Mouse (Mus musculus) erythroblast, embryonic 14.5 days (primary cell): ENCODE data around the gene Rras. TPM values are rescaled to one million over a fixed set of nuclear protein-coding genes. Genes with fewer than 3 reads are reported as not detected.

Experiments used
- H3K27me3 ChIP-seq: 2 replicates; pipeline ENCODE4 v1.6.1; 2012; ENCODE audit warnings: inconsistent platforms; ENCODE audit not compliant: control insufficient read depth
- H3K36me3 ChIP-seq: 2 replicates; pipeline ENCODE4 v1.6.1; 2012; ENCODE audit warnings: mild to moderate bottlenecking, inconsistent platforms; ENCODE audit not compliant: control insufficient read depth
- H3K4me1 ChIP-seq: 2 replicates; pipeline ENCODE4 v1.6.1; 2012; ENCODE audit warnings: inconsistent platforms; ENCODE audit not compliant: control insufficient read depth
- H3K4me3 ChIP-seq: replicated peaks from 2 replicates; pipeline ENCODE3; 2012; ENCODE audit warnings: moderate library complexity, mild to moderate bottlenecking, inconsistent platforms
- H3K9me3 ChIP-seq: 2 replicates; pipeline ENCODE4 v1.6.1; 2012; ENCODE audit warnings: low read length, inconsistent platforms, mixed read lengths; ENCODE audit not compliant: control insufficient read depth
- GATA1 ChIP-seq: IDR thresholded peaks from 2 replicates; pipeline ENCODE4 v1.6.1; 2012; ENCODE audit warnings: low read length, inconsistent platforms, mixed read lengths
- TAL1 ChIP-seq: IDR thresholded peaks from 3 replicates; pipeline ENCODE4 v1.6.1; 2012; ENCODE audit warnings: low read length, inconsistent platforms, mixed read lengths
- polyA plus RNA-seq: library from polyadenylated mRNA; stranded (reverse); fragments of >175 nt; gene quantifications from 2 replicates; pipeline ENCODE4 v1.2.3, GENCODE M21; 2012

Rras gene
- polyA plus RNA-seq, 1 experiment, result 0.53 TPM

GRCm38 (mm10) chr7:44998501-44998955, 19.2 kb upstream of the Rras start, which contains the start of gene Bcl2l12:
TSS of gene Bcl2l12 (minus strand) at chr7:44998712.
- H3K4me1 ChIP-seq, result peaks cover 63% of the 10 kb centered on the region

GRCm38 (mm10) chr7:44999753-45000152, 18.0 kb upstream of the Rras start:
- H3K9me3 ChIP-seq, result no peaks in the 10 kb centered on the region
- no peaks in the 10 kb centered on the region for H3K27me3 ChIP-seq
- H3K36me3 ChIP-seq, result peaks cover 68% of the 10 kb centered on the region
- TF ChIP-seq TAL1, result no peak
- TF ChIP-seq GATA1, result no peak
- peak overlapping the region; percentile 55 for H3K4me3 ChIP-seq
- peaks cover 63% of the 10 kb centered on the region for H3K4me1 ChIP-seq

More at GRCm38 (mm10) chr7:44998501-44998955, 19.2 kb upstream of the Rras start, which contains the start of gene Bcl2l12:
- H3K27me3 ChIP-seq, result no peaks in the 10 kb centered on the region
- H3K9me3 ChIP-seq, result no peaks in the 10 kb centered on the region
- H3K4me3 ChIP-seq, result peak within 1 kb of the TSS; percentile 84
- TF ChIP-seq GATA1 (no peak), TAL1 (0 out of 3 replicates have a peak, but pooled peaks have one; percentile 15)
- H3K36me3 ChIP-seq, result peaks cover 69% of the 10 kb centered on the region

- H3K9me3 ChIP-seq, result no peaks in the 10 kb centered on the region
- TF ChIP-seq GATA1 (no peak), TAL1 (no peak)
- H3K4me3 ChIP-seq, result no peak overlapping the region
- peaks cover 68% of the 10 kb centered on the region for H3K36me3 ChIP-seq
- no peaks in the 10 kb centered on the region for H3K27me3 ChIP-seq
- peaks cover 57% of the 10 kb centered on the region for H3K4me1 ChIP-seq
These were observed 17.1 kb upstream of the Rras start for GRCm38 (mm10) chr7:45000539-45001114.

GRCm38 (mm10) chr7:45002440-45002839, 15.3 kb upstream of the Rras start:
- Histone ChIP-seq H3K9me3 (peaks cover 7% of the 10 kb centered on the region), H3K4me3 (no peak overlapping the region), H3K36me3 (peaks cover 81% of the 10 kb centered on the region), H3K27me3 (no peaks in the 10 kb centered on the region; the same call in 1 of the 2 replicates), H3K4me1 (peaks cover 45% of the 10 kb centered on the region)
- TF ChIP-seq GATA1, result no peak
- TF ChIP-seq TAL1, result no peak

GRCm38 (mm10) chr7:45004546-45004945, 13.2 kb upstream of the Rras start:
- H3K36me3 ChIP-seq, result peaks cover 99% of the 10 kb centered on the region
- H3K27me3 ChIP-seq, result peaks cover 2% of the 10 kb centered on the region; the same call in 1 of the 2 replicates
- H3K4me3 ChIP-seq, result no peak overlapping the region

GRCm38 (mm10) chr7:45005321-45005992, 12.3 kb upstream of the Rras start:
- peaks cover 35% of the 10 kb centered on the region for H3K4me1 ChIP-seq
- TF ChIP-seq GATA1 (no peak), TAL1 (no peak)
- peaks cover 99% of the 10 kb centered on the region for H3K36me3 ChIP-seq

More at GRCm38 (mm10) chr7:45004546-45004945, 13.2 kb upstream of the Rras start:
- peaks cover 34% of the 10 kb centered on the region for H3K4me1 ChIP-seq
- peaks cover 18% of the 10 kb centered on the region for H3K9me3 ChIP-seq
- TF ChIP-seq GATA1, result no peak
- TF ChIP-seq TAL1, result no peak

GRCm38 (mm10) chr7:45006503-45006902, 11.3 kb upstream of the Rras start:
- peaks cover 99% of the 10 kb centered on the region for H3K36me3 ChIP-seq
- peaks cover 29% of the 10 kb centered on the region for H3K4me1 ChIP-seq
- H3K27me3 ChIP-seq, result peaks cover 2% of the 10 kb centered on the region; the same call in 1 of the 2 replicates
- H3K4me3 ChIP-seq, result no peak overlapping the region
- peaks cover 18% of the 10 kb centered on the region for H3K9me3 ChIP-seq
- no peak for TF ChIP-seq TAL1
- TF ChIP-seq GATA1, result no peak

More at GRCm38 (mm10) chr7:45005321-45005992, 12.3 kb upstream of the Rras start:
- Histone ChIP-seq H3K4me3 (no peak overlapping the region), H3K27me3 (peaks cover 2% of the 10 kb centered on the region; the same call in 1 of the 2 replicates), H3K9me3 (peaks cover 18% of the 10 kb centered on the region)

GRCm38 (mm10) chr7:45007141-45007540, 10.6 kb upstream of the Rras start:
- no peak overlapping the region for H3K4me3 ChIP-seq
- peaks cover 18% of the 10 kb centered on the region for H3K9me3 ChIP-seq
- H3K4me1 ChIP-seq, result peaks cover 32% of the 10 kb centered on the region
- peaks cover 2% of the 10 kb centered on the region; the same call in 1 of the 2 replicates for H3K27me3 ChIP-seq
- TF ChIP-seq TAL1, result no peak
- TF ChIP-seq GATA1, result no peak
- peaks cover 99% of the 10 kb centered on the region for H3K36me3 ChIP-seq

GRCm38 (mm10) chr7:45007846-45008245, 9.9 kb upstream of the Rras start:
- Histone ChIP-seq H3K36me3 (peaks cover 99% of the 10 kb centered on the region), H3K4me1 (peaks cover 35% of the 10 kb centered on the region), H3K27me3 (peaks cover 2% of the 10 kb centered on the region; the same call in 1 of the 2 replicates), H3K9me3 (peaks cover 18% of the 10 kb centered on the region), H3K4me3 (no peak overlapping the region)
- no peak for TF ChIP-seq TAL1
- TF ChIP-seq GATA1, result no peak
